Mouse (Mus musculus) liver, embryonic 14.5 days (tissue): ENCODE results near the gene Dnaja1. TPM values are rescaled to one million over a fixed set of nuclear protein-coding genes. Genes with fewer than 3 reads are reported as not detected.
A peak's percentile ranks its signal among the peaks of the same experiment; 100 is the strongest.

Source experiments
- ATAC-seq: fragments of 200-750 bp; cut with Nextera tagmentation; 2 replicates; pipeline ENCODE4 v1.8.0; 2017; ENCODE audit warnings: moderate number of reproducible peaks, mild to moderate bottlenecking, moderate library complexity; ENCODE audit not compliant: insufficient read depth
- DNase-seq, 3 experiments: peaks; one replicate each; pipeline ENCODE4 v3.0.0-alpha.2; 2012 to 2013; ENCODE audit warnings: low read depth in 3 of 3, low spot score in 3 of 3
- H3K27ac ChIP-seq: fragments of 300-500 bp; sonication (generic); 2 replicates; pipeline ENCODE4 v1.5.1; 2014; ENCODE audit warnings: moderate library complexity, mild to moderate bottlenecking, control low read depth, inconsistent platforms
- H3K27me3 ChIP-seq: fragments of 300-500 bp; sonication (generic); 2 replicates; pipeline ENCODE4 v1.6.1; 2014; ENCODE audit warnings: mild to moderate bottlenecking, low read length, moderate library complexity; ENCODE audit not compliant: control insufficient read depth, insufficient read depth
- H3K36me3 ChIP-seq: fragments of 300-500 bp; sonication (generic); replicated peaks from 2 replicates; pipeline ENCODE4 v1.6.1; 2014; ENCODE audit warnings: low read depth; ENCODE audit not compliant: control insufficient read depth, insufficient read depth
- H3K4me1 ChIP-seq, 2 experiments: fragments of 200-500 bp in 1 of 2; fragments of 300-500 bp in 1 of 2; sonication (generic) in 1 of 2; replicated peaks; 2 replicates each; pipeline ENCODE4 v1.6.1; 2012 to 2014; ENCODE audit warnings: antibody characterized with exemption in 1 of 2, inconsistent platforms in 1 of 2, low read length in 1 of 2; ENCODE audit not compliant: control insufficient read depth in 2 of 2, insufficient read depth in 2 of 2
- H3K4me2 ChIP-seq: fragments of 300-500 bp; sonication (generic); 2 replicates; pipeline ENCODE4 v1.6.1; 2014; ENCODE audit warnings: low read depth, mild to moderate bottlenecking, control low read depth, moderate library complexity
- H3K4me3 ChIP-seq, 2 experiments: fragments of 200-500 bp in 1 of 2; fragments of 300-500 bp in 1 of 2; sonication (generic) in 1 of 2; 2 replicates each; pipeline ENCODE4 v1.5.1; 2012 to 2014; ENCODE audit warnings: low read depth in 2 of 2, low read length in 2 of 2, mild to moderate bottlenecking in 2 of 2, control low read depth in 1 of 2, inconsistent platforms in 1 of 2, moderate library complexity in 1 of 2; ENCODE audit not compliant: insufficient read depth in 1 of 2
- H3K9ac ChIP-seq: fragments of 300-500 bp; sonication (generic); replicated peaks from 2 replicates; pipeline ENCODE4 v1.6.1; 2014; ENCODE audit warnings: mild to moderate bottlenecking, control low read depth, moderate library complexity
- H3K9me3 ChIP-seq: fragments of 300-500 bp; sonication (generic); 2 replicates; pipeline ENCODE4 v1.6.1; 2016; ENCODE audit warnings: low read length, mixed read lengths; ENCODE audit not compliant: control insufficient read depth
- CTCF ChIP-seq: IDR thresholded peaks from 2 replicates; pipeline ENCODE4 v1.5.1; 2016; ENCODE audit warnings: antibody characterized with exemption, low read depth, control low read depth
- EP300 ChIP-seq: IDR thresholded peaks from 2 replicates; pipeline ENCODE4 v1.6.1; 2016; ENCODE audit warnings: antibody characterized with exemption, low read depth
- WGBS: fragments of 180-500 bp; shearing (Covaris S2); extraction: QIAGEN DNeasy Blood & Tissue Kit; methylation state at CpG from one replicate; pipeline ENCODE4 v1.1.7; 2014; ENCODE audit not compliant: insufficient replicate concordance; 5-methylcytosine and 5-hydroxymethylcytosine counted together
- polyA plus RNA-seq, 2 experiments: library from polyadenylated mRNA; depleted of rRNA in 1 of 2; stranded (reverse) in 1 of 2; unstranded in 1 of 2; fragments of >200 nt; fragmentation: Nextera tagmentation in 1 of 2; extraction: Ambion mirVana in 1 of 2; gene quantifications; 2 replicates each; pipeline versions ENCODE4 v1.2.1 to v1.2.3; 2012 to 2014

Gene Dnaja1
- polyA plus RNA-seq, 2 experiments = 30.3 to 130 TPM

DNA sequence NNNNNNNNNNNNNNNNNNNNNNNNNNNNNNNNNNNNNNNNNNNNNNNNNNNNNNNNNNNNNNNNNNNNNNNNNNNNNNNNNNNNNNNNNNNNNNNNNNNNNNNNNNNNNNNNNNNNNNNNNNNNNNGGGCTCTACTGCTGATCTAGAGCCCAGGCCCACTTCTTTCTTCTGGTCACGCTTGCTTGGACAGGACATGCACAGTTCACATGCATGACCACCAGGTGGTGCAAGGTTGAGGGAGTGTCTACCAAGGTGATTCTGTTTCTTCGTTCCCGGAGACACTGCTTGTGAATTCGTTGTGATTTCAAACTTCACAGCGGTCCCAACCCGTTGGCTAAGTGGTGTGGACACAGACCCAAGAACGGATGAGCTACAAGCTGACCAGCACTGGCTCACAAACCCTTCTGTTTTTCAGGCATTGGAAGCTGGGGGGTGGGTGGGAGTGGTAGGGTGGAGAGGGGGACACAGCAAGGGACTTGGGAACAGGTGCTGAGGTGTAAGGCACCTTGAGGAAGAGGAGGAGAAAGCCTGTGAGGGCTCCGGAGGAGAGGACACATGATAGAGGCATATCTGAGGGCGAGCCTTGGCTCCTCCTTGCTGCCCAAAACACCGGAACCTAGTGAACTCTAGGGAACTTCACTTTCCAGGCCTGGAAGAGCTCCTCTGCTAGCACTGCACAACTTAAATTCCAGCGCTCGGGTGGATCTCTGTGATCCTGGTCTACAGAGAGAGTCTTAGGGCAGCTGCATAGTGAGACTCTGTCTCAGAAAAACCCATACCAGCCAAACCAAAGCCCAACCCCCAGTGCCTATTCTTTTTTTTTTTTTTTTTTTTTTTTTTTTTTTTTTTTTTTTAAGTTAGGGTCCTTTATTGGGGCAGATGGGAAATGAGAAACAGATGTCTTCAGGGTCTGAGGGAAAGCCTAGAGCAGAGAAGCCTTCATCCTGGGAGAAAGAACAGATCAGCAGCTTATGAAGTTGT lies 52.6 kb downstream of the Dnaja1 start:
- H3K27ac ChIP-seq = no peak overlapping the region
- H3K4me2 ChIP-seq = peak overlapping the region; percentile 47
- no peak for TF ChIP-seq EP300
- peak; percentile 96 for TF ChIP-seq CTCF
- no peaks in the 10 kb centered on the region for H3K27me3 ChIP-seq
- H3K9ac ChIP-seq = no peak overlapping the region
- ATAC-seq (no peak), DNase-seq (peak in 2 of 3 experiments; percentile 58 to 64)
- no peaks in the 10 kb centered on the region for H3K36me3 ChIP-seq
- WGBS = 19% methylated on average over 12 of the region's 12 CpGs
- peak overlapping the region in 1 of 2 experiments; percentile 25; a peak in 1 of 4 replicates for H3K4me3 ChIP-seq
- peaks cover 3 to 19% of the 10 kb centered on the region in 2 experiments for H3K4me1 ChIP-seq
- H3K9me3 ChIP-seq = no peaks in the 10 kb centered on the region

DNA sequence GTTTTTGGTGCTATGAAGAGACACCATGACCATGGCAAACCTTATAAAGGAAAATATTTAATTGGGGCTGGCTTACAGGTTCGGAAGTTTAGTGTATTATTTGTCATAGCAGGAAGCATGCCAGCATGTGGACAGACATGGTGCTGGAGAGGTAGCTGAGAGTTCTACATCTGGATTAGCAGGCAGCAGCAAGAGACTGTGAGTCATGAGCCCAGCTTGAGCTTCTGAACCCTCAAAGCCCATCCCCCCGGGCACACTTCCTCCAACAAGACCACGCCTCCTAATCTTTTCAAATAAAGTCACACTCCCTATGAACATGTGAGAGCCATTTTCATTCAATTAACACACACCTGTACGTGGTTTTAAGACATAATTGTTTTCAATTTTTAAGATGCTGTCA lies 54.5 kb downstream of the Dnaja1 start:
- Histone ChIP-seq H3K27ac (no peak overlapping the region), H3K9me3 (no peaks in the 10 kb centered on the region), H3K4me3 (no peak overlapping the region), H3K4me1 (peaks cover 9 to 23% of the 10 kb centered on the region in 2 experiments), H3K27me3 (no peaks in the 10 kb centered on the region), H3K4me2 (no peak overlapping the region), H3K9ac (no peak overlapping the region), H3K36me3 (no peaks in the 10 kb centered on the region)
- no peak for DNase-seq
- 43% methylated on average over 4 of the region's 4 CpGs for whole genome bisulfite sequencing
- TF ChIP-seq CTCF (no peak), EP300 (no peak)
- no peak for ATAC-seq

DNA sequence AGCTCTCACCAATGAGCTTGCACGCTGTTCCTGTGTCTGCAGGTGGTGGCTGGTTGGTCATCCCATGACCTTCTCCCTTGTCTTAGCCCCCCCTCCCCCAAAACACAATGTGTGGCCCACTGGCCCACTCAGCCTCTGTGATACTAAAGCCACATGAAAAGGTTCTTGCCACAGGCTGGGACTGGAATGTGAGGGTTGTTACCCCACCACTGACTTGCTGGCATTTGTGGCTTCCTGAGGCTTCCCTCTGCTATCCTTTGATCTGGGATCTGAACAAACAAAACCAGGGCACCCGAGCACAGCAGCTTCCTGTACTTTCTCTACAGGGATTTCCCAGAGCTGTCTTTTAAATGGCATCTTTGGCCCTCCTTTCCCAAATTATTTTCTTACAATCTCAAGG lies 55.2 kb downstream of the Dnaja1 start:
- Histone ChIP-seq H3K9ac (no peak overlapping the region), H3K9me3 (no peaks in the 10 kb centered on the region), H3K36me3 (no peaks in the 10 kb centered on the region), H3K27me3 (no peaks in the 10 kb centered on the region), H3K27ac (no peak overlapping the region), H3K4me3 (no peak overlapping the region), H3K4me2 (no peak overlapping the region), H3K4me1 (peaks cover 13 to 28% of the 10 kb centered on the region in 2 experiments)
- TF ChIP-seq CTCF (no peak), EP300 (no peak)
- WGBS = 24% methylated on average over 2 of the region's 2 CpGs
- DNase-seq (no peak), ATAC-seq (no peak)

DNA sequence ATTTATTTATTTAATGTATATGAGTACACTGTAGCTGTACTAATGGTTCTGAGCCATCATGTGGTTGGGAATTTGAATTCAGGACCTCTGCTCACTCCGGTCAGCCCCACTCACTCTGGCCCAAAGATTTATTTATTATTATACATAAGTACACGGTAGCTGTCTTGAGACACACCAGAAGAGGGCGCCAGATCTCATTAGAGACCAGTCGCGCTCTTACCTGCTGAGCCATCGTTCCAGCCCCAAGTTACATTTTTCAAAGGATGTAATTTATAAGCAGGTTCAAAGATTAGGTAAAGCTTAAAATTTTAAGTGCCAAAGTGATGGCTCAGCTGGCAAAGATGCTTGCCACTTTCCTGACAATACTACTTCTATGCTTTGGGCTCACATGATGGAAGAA lies 56.7 kb downstream of the Dnaja1 start:
- Histone ChIP-seq H3K4me3 (no peak overlapping the region), H3K4me2 (no peak overlapping the region), H3K27me3 (no peaks in the 10 kb centered on the region), H3K27ac (no peak overlapping the region), H3K36me3 (no peaks in the 10 kb centered on the region), H3K9me3 (no peaks in the 10 kb centered on the region), H3K9ac (no peak overlapping the region), H3K4me1 (peaks cover 15 to 29% of the 10 kb centered on the region in 2 experiments)
- DNase-seq (no peak), ATAC-seq (no peak)
- TF ChIP-seq EP300 = no peak
- peak; percentile 44 for TF ChIP-seq CTCF
- WGBS = 52% methylated on average over 6 of the region's 6 CpGs

DNA sequence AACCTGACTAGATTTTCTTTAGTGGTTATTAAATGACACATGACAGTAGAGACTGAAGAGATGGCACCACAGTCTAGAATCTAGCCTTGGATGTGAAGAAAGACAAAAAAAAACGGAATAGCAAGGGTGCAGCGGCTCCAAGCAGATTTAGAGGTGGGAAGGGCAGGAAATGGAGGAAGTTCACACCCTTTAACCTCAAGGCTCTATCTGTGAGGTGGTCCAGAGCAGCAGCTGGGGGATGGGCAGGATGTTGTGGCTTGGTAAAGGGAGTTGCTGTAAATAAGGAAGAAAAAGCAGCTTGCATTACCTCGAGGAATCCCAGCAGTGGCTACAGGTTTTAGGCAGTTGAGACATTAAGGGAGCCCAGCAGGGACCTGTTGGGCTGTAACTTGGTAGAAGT lies 59.2 kb downstream of the Dnaja1 start:
- H3K27me3 ChIP-seq = no peaks in the 10 kb centered on the region
- H3K4me1 ChIP-seq = peaks cover 15 to 29% of the 10 kb centered on the region in 2 experiments
- WGBS = 2% methylated on average over 3 of the region's 3 CpGs
- H3K4me3 ChIP-seq = no peak overlapping the region
- no peaks in the 10 kb centered on the region for H3K9me3 ChIP-seq
- H3K36me3 ChIP-seq = no peaks in the 10 kb centered on the region
- DNase-seq = peak in 2 of 3 experiments; percentile 22 to 28
- no peak for ATAC-seq
- H3K9ac ChIP-seq = 0 out of 2 replicates have a peak overlapping the region, but pooled peaks have one; percentile 13
- no peak overlapping the region for H3K27ac ChIP-seq
- peak overlapping the region; percentile 44 for H3K4me2 ChIP-seq
- TF ChIP-seq EP300 (no peak), CTCF (no peak)
